In the genomic region with DNA sequence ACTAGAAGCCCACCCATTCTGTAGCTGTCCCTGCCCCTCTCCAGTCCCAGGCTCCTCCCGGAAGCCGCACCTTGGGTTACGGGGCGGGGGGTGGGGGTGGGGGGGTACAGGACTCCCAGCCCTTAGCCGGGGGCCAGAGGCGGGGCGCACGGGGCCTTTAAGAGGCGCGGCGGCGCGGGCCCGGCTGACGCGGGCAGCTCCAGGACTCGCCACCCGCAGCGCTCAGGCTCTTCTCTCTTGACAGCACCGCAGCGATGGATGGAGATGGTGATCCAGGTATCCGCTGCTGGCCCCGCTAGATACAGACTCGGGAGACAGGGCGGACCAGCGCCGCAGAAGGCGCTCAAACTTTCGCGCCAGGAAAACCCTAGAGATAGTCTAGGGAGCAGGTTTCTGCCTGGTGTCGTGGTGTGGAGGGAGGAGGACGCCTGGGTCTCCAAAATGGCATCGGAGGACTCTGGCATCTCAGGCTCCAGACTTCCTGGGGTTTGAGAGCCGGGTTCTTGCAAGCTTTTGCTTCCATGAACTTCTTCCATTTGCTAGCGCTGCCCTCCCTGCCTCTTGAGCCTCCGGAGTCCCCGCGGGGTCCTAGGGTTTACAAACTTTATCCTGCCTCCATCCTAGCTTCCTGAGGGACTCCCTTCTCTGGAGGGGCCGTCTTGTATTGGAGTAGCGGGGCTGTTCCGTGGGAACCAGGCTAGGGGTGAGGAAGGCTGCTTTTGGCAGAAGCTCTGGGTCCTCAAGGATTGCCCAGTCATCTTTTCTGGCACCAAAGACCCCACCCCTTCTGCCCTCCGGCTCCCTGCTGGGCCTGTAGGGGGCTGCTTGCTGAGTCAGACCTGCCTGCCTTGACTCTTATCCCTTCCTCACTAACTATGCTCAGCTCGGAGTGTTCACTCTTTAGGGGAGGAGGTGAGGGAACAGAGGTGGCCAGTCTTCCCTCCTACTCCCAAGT, we compare ENCODE assay signal across 8 mouse cellular contexts. TPM values are rescaled to one million over a fixed set of nuclear protein-coding genes. Genes with fewer than 3 reads are reported as not detected.
DNase-seq lines count a peak whose midpoint lies in the region; ATAC-seq lines count a peak whose summit lies in the region.

A gene (minus strand): TSS at position 47 of the 955 bp plus-strand sequence.
A gene (plus strand): TSS at position 186 of the 955 bp plus-strand sequence.

- peak within 1 kb of the TSS; percentile 90 for H3K27ac ChIP-seq in heart, embryonic 10.5 days
- H3K27ac ChIP-seq in brown adipose tissue, adult 24 weeks (replicated peaks; ENCODE audit: low read depth, low read length), result no peak within 1 kb of the TSS
- H3K27ac ChIP-seq in hindbrain, embryonic 12.5 days, result peak within 1 kb of the TSS; percentile 95

- H3K9ac ChIP-seq in hindbrain, embryonic 12.5 days, result peak within 1 kb of the TSS; percentile 92

- H3K4me1 ChIP-seq in heart, embryonic 10.5 days, result peaks cover 50% of the 10 kb centered on the region
- H3K4me1 ChIP-seq in brown adipose tissue, adult 24 weeks (ENCODE audit: control insufficient read depth, insufficient read depth, insufficient read length, low read length), result no peaks in the 10 kb centered on the region
- peaks cover 53% of the 10 kb centered on the region for H3K4me1 ChIP-seq in hindbrain, embryonic 12.5 days

- intact Hi-C loops in left cerebral cortex, postnatal 25 days (cut with DNase I), result loop anchor here (2.0 kb wide), 1 partner anchor 20 kb away; no protein-coding TSS in a partner anchor

- H3K4me3 ChIP-seq in heart, embryonic 10.5 days, result peak within 1 kb of the TSS; percentile 80
- peak within 1 kb of the TSS; percentile 70 for H3K4me3 ChIP-seq in brown adipose tissue, adult 24 weeks (ENCODE audit: insufficient read depth, low read depth, low read length)
- H3K4me3 ChIP-seq in hindbrain, embryonic 12.5 days, result peak within 1 kb of the TSS; percentile 70

- H3K36me3 ChIP-seq in heart, embryonic 10.5 days, result peaks cover 15% of the 10 kb centered on the region
- H3K36me3 ChIP-seq in hindbrain, embryonic 12.5 days, result peaks cover 24% of the 10 kb centered on the region

- H3K4me2 ChIP-seq in hindbrain, embryonic 12.5 days (replicated peaks), result peak within 1 kb of the TSS; percentile 95

- H3K9me3 ChIP-seq in heart, embryonic 10.5 days, result no peaks in the 10 kb centered on the region
- H3K9me3 ChIP-seq in hindbrain, embryonic 12.5 days (replicated peaks), result no peaks in the 10 kb centered on the region

- WGBS in heart, embryonic 10.5 days, result under 1% methylated on average over 43 of the region's 43 CpGs
- 2% methylated on average over 43 of the region's 43 CpGs for WGBS in hindbrain, embryonic 12.5 days

- ATAC-seq in hindbrain, embryonic 12.5 days (ENCODE audit: low FRiP score), result no peak

- peaks cover 72% of the 10 kb centered on the region for H3K27me3 ChIP-seq in heart, embryonic 10.5 days (ENCODE audit: insufficient read depth, poor library complexity, severe bottlenecking)
- H3K27me3 ChIP-seq in hindbrain, embryonic 12.5 days, result peaks cover 55% of the 10 kb centered on the region

- no peak for DNase-seq in heart, embryonic 10.5 days (ENCODE audit: low spot score)
- DNase-seq in heart, adult 9 months (ENCODE audit: low spot score in 2 of 2), result no peak
- peak; percentile 55 for DNase-seq in CD4-positive helper T cell, adult 2 months (ENCODE audit: low read depth, low spot score)
- DNase-seq in left cerebral cortex, postnatal 25 days (ENCODE audit: low spot score in 2 of 2), result peak; percentile 67 to 68
- DNase-seq in neural tube, embryonic 10.5 days (ENCODE audit: extremely low spot score, low spot score), result peak; percentile 41
- no peak for DNase-seq in yolk sac, embryonic 10.5 days (ENCODE audit: low spot score)

RNA-seq across cellular contexts. Expression of the first gene that starts in this region (rescaled TPM):
- 13.0 and 23.1 TPM in 2 replicates for polyA plus RNA-seq in heart, embryonic 10.5 days (2016; fragmentation: Nextera tagmentation; extraction: Ambion mirVana)
- 9.1 and 21.6 TPM in 2 replicates for polyA plus RNA-seq in brown adipose tissue, adult 24 weeks (2012; ENCODE audit: insufficient read depth, insufficient read length, missing spikeins)
- polyA plus RNA-seq in hindbrain, embryonic 12.5 days (2016; fragmentation: Nextera tagmentation; extraction: Ambion mirVana), result 77.6 and 80.6 TPM in 2 replicates
- total RNA-seq in left cerebral cortex, postnatal 25 days (2021), result 100 to 1,000 TPM; 133 to 134 TPM

RNA-seq across cellular contexts. Expression of the second gene that starts in this region (rescaled TPM):
- polyA plus RNA-seq in heart, embryonic 10.5 days (2016; fragmentation: Nextera tagmentation; extraction: Ambion mirVana), result 0.67 and 0.97 TPM in 2 replicates
- not detected in 2 replicates for polyA plus RNA-seq in brown adipose tissue, adult 24 weeks (2012; ENCODE audit: insufficient read depth, insufficient read length, missing spikeins)
- 3.3 and 10.9 TPM in 2 replicates for polyA plus RNA-seq in hindbrain, embryonic 12.5 days (2016; fragmentation: Nextera tagmentation; extraction: Ambion mirVana)
- 10 to 100 TPM; 86.8 to 87.2 TPM for total RNA-seq in left cerebral cortex, postnatal 25 days (2021)

Comparison
In these comparisons a context has a peak if more than half of its experiments do, and no peak if none do; other contexts are left out.
1. DNase-seq: peak in CD4-positive helper T cell, adult 2 months (single experiment), left cerebral cortex, postnatal 25 days (2 of 2) and neural tube, embryonic 10.5 days (single experiment); none in heart, embryonic 10.5 days (single experiment), heart, adult 9 months (0 of 2) and yolk sac, embryonic 10.5 days (single experiment).
2. Peak in every context shown above with its lines, with median percentiles within 50 percentile points of each other: H3K4me3 ChIP-seq.